Mouse (Mus musculus) spleen, postnatal 10 days (tissue): Measurements from ENCODE around the gene Stk38.
A peak's percentile ranks its signal among the peaks of the same experiment; 100 is the strongest.

Experiments
- DNase-seq, 2 experiments: peaks; one replicate each; pipeline ENCODE4 v3.0.0; 2021 to 2022; ENCODE audit warnings: low spot score in 2 of 2

Stk38 gene

DNA sequence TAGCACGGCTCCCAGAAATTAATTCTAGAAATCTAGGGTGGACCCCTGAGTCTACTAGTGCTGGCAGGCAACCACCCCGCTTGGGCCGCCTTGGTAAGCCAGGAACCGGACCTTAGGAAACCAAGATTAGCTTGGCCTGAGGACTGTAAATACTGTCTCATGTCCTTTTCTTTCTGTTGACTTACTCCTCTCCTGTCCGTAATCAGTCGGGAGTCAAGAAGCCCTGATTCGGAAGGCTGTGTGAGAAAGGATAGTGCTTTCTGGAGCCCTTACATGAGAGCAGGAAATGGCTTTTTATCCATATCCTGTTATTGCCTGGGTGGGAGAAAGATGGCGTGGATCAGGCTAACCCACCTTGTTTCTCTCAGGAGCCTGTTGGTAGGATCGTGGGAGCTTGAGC, 54.5 kb downstream of the Stk38 start:
- DNase-seq: peak; percentile 38 to 46

DNA sequence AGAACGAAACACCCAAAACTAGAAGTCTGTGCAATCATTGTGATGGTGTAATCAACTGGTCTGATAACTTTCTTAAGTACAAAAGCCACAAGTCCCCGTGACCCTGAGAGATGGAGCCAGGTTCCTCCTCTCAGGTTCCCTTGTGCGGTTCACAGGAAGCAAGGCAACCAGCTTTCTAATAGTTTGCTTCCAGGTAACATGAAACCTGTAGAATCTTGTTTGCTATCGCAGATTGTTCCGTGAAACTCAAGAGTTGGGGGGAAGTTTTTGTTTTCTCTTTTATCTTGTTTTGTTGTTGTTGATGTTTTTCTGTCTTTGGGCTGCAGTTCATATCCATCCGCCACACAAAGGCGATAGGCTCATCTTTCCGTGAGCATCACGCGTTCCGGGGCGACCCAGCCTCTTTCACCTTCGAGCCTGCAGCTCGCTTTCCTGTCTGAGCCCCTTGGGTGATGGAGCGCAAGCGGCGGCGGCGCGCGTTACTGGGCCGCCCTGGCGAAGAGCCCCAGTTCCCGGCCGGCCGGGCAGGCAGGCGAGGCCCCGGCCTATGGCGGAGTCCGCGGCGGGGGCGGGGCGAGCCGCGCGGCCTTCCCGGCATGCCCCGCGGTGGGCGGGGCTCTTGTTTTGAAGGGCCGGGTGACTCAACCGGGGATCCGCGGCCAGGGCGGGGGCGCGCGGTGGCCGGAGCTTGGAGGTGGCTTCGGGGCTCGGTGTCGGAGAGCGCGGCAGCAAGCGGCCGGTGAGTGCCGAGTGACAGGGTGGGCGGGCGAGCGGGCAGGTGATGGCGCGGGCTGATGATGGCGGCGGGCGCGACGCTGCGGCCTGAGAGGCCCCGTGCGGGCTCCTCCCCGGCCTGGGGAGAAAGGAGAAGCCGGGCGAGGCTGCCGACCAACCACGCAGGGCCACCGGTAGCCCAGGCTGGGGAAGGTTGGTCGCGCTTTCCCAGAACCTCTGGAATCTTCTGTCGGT, 55.7 kb downstream of the Stk38 start, which contains the start of gene Kctd20:
Gene Kctd20, plus strand, starts transcription at position 120 of the 969 bp plus-strand sequence.
- DNase-seq: peak; percentile 97 to 99

DNA sequence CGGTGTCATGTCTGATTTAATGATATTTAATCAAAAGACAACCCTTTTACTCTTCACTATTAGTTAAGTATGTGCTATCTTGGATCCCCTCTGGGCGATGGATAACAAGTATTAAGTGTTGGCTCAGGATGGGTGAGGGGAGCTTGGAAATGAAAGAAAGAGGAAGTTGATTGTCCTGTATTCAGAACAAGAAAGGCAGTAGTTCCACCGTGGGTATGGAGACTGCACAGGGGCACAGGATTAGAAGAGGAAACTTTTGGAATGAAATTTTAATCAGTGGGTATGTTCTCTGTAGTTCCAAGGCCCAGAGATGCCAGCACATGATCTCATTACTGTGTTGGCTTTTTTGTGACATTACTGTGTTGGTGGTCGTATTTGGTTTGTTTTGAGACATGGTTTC, 57.0 kb downstream of the Stk38 start:
- no peak for DNase-seq

DNA sequence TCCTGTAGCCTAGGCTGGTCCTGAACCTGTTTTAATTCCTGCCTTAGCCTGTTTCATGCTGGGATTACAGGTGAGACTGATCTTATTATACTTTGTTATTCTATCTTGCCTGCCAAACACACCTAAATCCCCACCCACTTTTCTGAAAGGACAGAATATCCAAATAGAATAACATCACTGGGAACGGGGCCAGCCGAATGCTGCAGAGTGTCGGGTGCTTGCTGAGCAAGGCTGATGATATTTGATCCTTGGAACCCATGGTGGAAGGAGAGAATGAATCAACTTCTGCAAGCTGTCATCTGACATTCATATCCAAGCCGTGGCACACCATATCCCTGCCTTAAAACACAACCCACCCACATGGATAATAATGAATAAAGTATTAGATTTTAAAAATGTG, 59.1 kb downstream of the Stk38 start:
- DNase-seq: no peak

DNA sequence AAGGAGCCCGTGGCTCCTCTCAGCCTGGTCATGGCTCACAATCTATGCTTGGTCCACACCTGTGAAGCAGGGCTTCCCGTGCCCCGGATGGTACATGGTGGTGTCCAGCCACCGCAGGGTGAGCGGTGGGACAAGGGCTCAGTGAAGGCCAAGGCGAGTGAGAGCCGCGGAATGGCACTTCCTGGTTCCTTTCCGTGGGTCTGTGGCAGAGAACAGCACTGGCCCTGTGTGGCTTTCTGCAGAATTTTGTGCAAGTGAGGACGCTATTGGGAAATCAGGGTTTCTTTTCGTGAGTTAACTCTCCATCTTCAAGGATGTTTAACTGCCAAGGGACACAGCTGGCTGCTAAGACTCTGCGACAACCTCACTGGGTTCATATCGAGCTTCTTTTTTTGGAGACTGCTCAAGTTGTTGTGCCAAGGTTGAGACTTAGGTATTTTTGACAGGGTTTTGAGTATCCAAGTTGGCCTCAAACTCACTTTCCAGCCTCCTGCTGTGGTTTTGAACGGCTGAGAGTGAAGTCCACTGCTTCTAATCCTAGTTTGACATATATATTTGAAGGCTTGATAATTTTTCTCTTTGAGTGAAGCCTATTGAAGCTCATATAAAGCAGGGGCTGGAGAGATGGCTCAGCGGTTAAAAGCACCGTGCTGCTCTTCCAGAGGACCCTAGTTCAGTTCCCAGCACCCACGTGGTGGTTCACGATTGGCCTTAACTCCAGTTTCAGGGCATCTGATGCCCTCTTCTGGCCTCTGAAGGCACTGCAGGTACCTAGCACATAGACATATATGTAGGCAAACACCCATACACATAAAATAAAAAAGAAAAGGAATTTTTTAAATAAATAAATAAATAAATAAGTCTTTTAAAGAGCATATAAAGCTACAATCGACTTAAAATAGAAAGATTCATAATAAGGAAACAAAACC, 60.5 kb downstream of the Stk38 start:
- no peak for DNase-seq

DNA sequence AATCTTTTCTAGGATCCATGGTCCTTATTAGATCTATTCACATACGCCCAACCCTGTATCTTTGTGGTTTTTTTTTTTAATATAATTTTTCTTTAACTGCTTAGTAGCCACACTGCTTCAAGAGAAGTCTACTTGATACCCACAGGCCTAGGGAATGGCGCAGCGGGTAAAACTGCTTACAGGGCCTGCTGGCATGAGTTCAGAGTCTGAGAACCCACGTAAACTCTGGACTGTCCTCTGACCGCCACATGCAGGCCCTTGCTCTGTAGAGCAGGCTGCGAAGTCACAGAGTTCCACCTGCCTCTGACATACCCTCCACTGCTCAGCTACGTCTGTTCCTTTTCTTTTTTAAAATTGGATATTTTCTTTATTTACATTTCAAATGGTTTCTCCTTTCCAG, 63.3 kb downstream of the Stk38 start:
- no peak for DNase-seq

DNA sequence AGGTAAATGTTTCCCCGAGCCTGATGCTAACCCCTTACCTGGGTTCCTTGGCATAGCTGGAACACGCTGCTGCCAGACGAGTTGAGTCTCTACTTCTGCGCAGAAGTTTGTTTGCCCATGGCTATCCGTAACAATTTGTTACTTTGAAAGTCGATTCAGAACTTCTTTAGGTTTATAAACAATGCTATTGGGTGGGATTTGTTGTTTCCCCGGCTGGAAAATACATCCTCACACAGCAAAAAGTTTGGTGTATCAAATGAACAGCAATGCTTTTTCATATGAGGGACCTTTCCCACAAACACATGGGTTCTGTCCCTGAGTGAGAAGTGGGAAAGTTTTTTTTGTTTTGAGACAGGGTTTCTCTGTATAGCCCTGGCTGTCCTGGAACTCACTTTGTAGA, 64.1 kb downstream of the Stk38 start, which contains the start of gene Pxt1:
Gene Pxt1, minus strand, starts transcription at position 101 of the 400 bp plus-strand sequence.
- no peak for DNase-seq

DNA sequence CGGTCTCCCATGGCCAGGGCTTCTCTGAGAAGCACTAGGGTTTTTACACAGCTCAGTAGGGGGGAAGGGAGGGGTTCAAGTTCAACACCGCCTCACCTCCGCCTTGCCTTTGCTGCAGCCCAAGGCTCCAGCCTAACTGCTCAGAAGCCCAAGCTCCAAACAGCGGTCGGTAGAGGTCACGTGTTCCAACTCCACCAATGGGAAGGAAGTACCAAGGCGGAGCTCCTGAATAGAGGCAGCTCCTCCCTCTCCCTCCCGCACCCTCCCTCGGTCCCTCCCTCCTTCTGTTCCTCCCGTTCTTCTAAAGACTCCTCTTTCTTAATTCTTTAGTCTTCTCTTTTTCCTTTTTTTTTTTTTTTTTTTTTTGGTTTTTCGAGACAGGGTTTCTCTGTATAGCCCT, 65.7 kb downstream of the Stk38 start:
- peak; percentile 48 to 77 for DNase-seq

DNA sequence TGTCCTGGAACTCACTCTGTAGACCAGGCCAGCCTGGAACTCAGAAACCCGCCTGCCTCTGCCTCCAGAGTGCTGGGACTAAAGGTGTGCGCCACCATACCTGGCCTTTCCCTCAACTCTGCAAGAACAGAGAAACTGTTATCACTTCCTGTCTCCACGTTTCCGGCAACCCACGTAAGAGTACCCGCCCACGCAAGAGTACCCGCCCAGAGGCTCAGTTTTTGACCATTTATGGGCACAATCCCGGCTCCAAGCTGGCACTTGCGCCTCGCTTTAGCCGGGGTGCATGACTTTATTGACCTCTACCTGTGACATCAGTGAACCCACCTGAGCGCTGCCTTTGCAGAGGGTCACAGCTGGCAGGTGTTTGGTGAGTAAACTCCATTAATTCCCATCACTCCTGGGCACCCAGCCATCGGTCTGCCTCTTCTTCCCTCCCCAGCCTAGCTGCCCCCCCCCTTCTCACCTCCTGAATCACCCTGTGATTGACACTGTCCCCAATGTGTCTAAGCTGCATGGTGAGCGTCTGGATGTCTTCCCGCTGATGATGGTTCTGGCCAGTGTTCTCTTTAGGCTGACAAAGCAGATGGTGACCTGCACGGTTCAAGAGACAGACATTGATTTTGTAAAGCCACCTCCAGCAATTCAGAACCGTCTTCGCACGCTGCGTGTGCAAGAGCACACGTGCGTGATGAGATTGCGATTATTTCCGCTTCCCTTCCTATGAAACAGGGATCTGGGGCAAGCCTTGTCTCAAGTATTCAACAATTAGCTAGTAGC, 66.8 kb downstream of the Stk38 start:
- DNase-seq: no peak

DNA sequence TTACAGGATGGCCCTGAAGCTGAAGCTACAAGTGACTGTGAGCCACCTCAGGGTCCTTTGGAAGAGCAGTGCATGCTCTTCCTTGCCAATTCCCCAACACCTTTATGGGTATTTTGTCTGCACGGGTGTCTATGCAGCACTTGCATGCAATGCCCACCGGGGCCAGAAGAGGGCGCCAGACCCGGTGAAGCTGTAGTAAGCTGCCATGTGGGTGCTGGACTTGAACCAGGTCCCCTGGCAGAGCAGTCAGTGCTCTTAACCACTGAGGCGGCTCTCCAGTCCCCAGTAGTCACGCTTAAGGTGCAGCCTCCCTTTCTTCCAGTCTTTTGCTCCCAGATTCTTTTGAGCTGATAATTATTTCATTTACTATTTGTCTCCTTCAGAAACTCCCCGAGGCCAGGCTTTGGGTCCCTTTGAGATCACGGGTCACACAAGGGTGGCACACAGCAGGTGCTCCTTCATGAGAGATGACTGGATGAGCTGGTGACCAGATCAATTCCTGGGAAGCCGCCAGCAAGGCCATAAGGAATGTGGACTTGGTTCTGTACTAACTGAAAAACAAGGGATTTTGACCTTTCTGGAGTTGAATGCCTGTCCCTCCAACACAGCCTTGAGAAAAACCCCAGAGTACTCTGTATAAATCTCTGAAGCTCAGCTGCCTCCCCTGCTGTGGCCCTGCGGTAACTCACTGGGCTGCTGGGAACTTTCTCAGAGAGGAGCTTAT, 71.0 kb downstream of the Stk38 start:
- peak; percentile 88 to 93 for DNase-seq

DNA sequence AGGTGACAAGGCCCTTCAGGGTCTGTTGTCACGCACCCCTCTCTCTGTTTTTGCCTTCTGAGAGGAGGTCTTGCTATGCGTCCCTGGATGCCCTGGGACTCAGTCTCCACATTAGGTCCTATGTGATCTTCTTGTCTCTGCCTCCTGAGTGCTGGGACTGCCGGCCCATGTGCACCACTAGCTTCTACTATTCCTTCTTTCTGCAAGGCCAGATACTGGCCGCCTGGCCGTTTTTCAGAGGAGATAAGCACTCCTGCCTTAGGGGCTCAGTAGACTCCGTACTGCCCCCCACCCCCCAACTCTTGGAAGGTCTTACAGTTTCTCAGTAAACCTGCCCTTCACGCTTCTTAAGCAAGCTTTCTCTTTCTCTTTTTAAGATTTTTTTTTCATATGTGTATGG, 71.7 kb downstream of the Stk38 start:
- peak; percentile 44 to 70 for DNase-seq

DNA sequence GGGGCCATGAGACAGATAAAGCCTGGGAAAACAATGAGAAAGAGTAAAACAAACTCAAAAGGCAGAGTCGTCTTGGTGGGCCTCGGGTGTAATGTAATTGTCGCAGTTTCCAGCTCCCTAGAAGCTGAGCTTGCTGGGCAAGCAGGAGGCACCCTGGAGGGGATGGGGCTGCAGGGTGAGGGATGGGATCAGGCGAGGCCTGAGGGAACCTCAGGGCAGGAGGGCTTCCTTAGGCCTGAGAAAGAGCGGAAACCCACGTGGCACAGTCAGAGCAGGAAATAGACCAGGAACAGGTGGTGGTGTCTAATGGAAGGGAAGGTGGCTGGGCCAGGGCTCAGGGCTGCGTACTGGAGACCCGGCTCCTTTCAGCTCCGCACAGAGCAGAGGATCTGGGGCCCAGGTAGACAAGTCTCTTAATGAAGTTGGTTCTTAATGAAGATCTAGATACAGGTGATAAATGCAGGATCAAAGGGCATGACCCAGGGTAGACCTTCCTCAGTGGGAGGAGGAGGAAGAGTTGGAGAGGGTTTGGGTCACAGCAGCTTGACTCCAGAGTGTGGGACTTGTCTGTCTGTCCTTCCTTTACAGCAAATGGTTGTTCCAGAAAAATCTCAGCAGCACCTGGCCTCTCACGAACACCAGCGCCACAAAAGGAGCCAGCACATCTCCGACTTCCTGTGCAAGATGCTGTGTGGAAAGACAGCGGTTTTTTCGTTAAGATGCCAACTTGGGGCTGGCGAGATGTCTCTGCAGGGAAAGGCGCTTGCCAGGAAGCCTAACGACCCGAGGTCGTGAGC, 73.5 kb downstream of the Stk38 start:
- no peak for DNase-seq

DNA sequence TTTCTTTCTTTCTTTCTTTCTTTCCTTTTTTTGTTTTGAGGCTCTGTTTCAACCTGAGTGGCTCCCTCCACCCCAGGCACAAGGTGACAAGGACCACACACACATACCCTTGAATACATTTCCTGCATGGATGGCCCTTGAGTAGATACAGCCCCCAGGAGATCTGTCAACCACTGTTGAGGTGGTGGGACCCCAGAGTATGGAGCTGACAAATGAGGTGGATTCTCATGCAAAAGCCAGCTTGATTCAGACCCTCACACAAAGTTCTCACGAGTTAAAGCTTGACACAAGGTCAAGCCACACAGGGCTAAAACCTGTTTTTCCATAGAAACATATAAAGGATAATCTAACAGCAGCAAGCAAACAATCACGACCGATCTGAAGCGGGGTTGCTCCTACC, 75.5 kb downstream of the Stk38 start:
- no peak for DNase-seq

DNA sequence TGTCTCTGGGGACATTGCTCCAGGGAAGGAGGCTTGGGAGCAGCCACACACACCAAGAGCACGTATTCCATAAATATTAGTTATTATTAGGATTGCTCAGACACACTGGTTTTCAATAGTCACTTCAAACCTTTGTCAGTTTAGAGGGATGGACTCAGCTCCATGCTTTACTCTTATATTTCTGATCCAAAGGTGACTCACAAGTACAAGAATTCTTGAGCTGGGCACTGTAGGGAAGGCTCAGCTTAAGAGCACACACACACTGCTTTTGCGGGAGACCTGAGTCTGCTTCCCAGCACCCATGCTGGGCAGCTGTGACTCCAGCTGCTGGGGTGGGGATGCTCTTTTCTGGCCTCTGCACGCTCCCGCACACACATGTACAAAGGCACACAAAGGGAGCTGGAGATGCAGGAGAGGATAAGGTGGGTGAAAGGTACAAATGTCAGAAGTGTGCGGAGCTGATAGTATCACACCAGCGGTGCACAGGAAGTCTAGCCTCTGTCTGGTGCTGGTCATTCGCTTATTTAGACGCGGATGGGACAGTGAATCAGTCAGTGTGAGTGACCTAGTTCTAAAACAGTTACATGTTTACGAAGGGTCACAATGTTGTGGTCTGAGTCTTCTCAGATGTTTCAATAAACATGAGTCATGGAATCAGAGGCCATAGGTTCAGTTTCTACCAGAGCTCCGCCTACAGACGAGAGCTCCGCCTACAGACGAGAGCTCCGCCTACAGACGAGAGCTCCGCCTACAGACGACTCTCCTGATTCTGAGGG, 76.2 kb downstream of the Stk38 start:
- DNase-seq: peak in 1 of 2 experiments; percentile 35

DNA sequence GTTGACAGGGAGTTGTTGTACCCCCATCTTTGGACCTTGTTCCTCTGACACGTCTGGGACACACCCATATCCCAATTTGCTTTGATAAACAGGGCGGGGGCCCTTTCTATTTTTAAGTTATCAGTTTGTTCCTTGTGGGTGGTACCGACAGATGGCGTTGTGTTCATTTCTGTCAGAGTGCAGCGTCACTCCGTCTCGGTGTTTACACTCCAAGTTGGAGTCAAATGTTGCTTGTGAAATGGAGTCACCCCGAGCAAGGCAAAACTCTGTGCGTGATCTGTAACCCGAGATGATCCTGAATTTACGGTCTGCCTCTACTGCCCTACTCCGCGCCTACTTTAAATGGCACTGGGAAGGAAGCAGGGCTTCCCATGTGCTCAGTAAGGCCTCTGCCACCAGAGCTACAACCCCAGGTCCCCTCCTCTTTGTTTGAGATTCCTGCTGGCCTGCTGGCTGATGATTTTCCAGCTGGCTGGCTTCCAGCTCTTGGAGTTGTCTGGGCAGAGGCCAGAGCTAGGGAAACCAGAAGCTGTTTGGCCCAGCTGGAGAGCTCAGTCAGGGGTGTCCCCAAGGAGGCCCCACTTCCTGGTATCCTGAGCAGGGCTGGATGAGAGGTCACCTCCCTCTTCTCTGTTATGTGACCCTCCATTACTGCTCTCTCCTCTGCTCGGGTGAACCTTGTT, 77.3 kb downstream of the Stk38 start:
- peak; percentile 79 to 85 for DNase-seq

DNA sequence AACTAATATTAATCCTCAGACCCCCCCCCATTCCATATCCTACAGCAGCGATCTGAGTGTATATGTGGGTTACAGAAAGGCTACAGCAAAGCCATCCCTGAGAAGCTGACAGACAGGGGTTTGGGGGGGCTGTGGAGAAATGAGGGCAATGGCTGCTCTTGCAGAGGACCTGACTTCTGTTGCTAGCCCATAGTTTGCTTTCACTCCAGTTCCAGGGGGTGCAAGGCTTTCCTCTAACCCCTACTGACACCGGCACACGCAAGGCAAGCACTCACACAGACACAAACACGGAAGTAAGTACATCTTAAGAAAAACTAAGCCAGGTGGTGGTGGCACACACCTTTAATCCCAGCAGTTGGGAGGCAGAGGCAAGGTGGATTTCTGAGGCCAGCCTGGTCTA, 78.4 kb downstream of the Stk38 start:
- no peak for DNase-seq

DNA sequence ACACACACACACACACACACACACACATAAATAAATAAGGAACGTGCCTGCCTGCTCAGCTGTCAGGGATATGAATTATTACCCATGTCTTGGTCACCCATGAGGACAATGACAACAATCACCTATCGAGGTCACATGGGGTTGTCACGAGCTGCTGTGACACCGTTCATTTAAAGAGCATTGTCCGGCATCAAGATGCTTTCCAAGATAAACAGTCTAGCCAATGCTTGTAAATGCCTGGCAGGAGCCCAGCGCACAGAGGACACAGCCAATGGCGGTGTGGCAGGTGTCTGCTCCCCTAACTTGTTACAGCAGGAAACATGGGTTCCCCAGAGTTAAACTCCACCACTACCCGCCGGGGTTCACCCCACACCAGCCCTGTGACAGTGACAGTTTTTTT, 79.8 kb downstream of the Stk38 start:
- no peak for DNase-seq

DNA sequence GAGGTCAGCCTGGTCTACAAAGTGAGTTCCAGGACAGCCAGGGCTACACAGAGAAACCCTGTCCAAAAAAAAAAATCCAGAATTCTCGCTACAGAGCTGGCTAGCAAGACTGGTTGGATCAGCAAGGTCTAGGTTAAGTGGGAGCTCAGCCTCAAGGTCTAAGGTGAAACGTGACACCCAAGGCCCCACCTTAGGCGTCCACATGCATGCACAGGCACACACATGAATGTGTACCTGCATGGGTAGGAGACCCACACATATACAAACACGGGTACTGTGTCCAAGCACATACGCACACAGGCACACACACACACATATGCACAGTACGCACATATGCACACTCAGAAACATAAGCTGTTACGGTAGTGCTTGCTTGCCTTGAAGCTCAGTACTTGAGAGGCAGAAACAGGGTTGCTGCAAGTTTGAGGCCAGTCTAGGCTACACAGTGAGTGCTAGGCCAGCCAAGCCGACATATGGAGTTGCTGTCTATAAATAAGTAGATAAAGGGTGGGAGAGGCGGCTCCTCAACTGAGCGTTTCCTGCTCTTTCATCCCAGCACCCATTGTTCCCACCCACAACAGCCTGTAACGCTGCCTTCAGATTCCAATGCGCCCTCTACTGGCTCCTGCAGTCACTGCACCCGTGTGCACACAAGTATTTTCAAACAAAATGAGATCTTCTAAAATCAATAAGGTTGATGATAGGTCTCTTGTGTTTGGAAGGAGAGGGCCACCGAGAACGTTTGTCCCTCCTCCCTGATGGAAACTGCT, 80.7 kb downstream of the Stk38 start:
- peak; percentile 65 to 81 for DNase-seq
